Mouse (Mus musculus) cortical plate, adult 2 months (tissue): Measurements from ENCODE around the gene Prepl.

Experiments
- CTCF ChIP-seq: fragments of 200-500 bp; IDR thresholded peaks from 2 replicates; pipeline ENCODE4 v1.5.1; 2011; ENCODE audit warnings: mild to moderate bottlenecking, control low read depth, low read length; ENCODE audit not compliant: insufficient read depth; ENCODE audit errors: extremely low read depth
- POLR2A ChIP-seq: fragments of 200-500 bp; IDR thresholded peaks from 2 replicates; pipeline ENCODE4 v1.6.1; 2011; ENCODE audit warnings: mild to moderate bottlenecking, low read length, control low read depth; ENCODE audit not compliant: insufficient read depth; ENCODE audit errors: extremely low read depth

DNA sequence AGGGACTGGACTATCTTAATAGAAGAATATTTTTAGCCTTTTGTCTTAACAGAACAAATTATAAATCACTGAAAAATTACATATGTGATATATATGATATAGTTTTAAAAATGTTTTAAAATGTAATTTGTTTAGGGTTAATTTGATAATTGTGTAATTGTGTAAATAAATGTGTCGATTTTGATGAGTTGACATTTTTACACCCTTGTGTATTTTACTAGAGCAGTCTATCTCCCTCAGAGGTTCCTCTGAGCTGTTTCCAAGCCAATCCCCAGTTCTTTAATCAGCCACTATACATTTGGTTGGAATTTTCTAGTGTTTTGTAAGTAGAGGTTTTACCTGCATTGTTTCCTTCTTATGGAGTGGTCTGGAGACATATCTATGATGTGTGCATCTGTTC is 48.4 kb upstream of the Prepl start:
- TF ChIP-seq CTCF (no peak), POLR2A (no peak)
